Mouse (Mus musculus) testis, adult 2 months (tissue): Measurements from ENCODE around the gene Parp4. TPM values are rescaled to one million over a fixed set of nuclear protein-coding genes. Genes with fewer than 3 reads are reported as not detected.

Experiments used
- H3K27ac ChIP-seq: fragments of 200-500 bp; 2 replicates; pipeline ENCODE4 v1.5.1; 2012; ENCODE audit warnings: low read depth, low read length; ENCODE audit not compliant: control insufficient read depth, insufficient read depth
- H3K27me3 ChIP-seq: fragments of 200-500 bp; 2 replicates; pipeline ENCODE4 v1.6.1; 2012; ENCODE audit warnings: mild to moderate bottlenecking, low read length, moderate library complexity; ENCODE audit not compliant: control insufficient read depth, insufficient read depth
- H3K36me3 ChIP-seq: fragments of 200-500 bp; 2 replicates; pipeline ENCODE4 v1.6.1; 2012; ENCODE audit warnings: mild to moderate bottlenecking, low read length; ENCODE audit not compliant: control insufficient read depth, insufficient read depth
- H3K4me1 ChIP-seq: fragments of 200-500 bp; 2 replicates; pipeline ENCODE4 v1.6.1; 2012; ENCODE audit warnings: low read length; ENCODE audit not compliant: control insufficient read depth, insufficient read depth
- H3K4me3 ChIP-seq: fragments of 200-500 bp; 2 replicates; pipeline ENCODE4 v1.5.1; 2012; ENCODE audit warnings: low read depth, mild to moderate bottlenecking, low read length, moderate library complexity, mixed read lengths; ENCODE audit not compliant: control insufficient read depth
- CTCF ChIP-seq: fragments of 200-500 bp; IDR thresholded peaks from 2 replicates; pipeline ENCODE4 v1.5.1; 2012; ENCODE audit warnings: low read depth, mild to moderate bottlenecking, inconsistent platforms, low read length, moderate library complexity; ENCODE audit not compliant: control insufficient read depth, insufficient read depth, insufficient replicate concordance
- POLR2A ChIP-seq: fragments of 200-500 bp; IDR thresholded peaks from 2 replicates; pipeline ENCODE4 v1.6.1; 2012; ENCODE audit warnings: low read depth, mild to moderate bottlenecking, inconsistent platforms, low read length, moderate library complexity; ENCODE audit not compliant: control insufficient read depth
- polyA plus RNA-seq: library from polyadenylated mRNA; depleted of rRNA; stranded (reverse); fragments of >200 nt; gene quantifications from 2 replicates; pipeline ENCODE4 v1.2.3, GENCODE M21; 2012

The Parp4 gene
- polyA plus RNA-seq, 1 experiment, result 1.6 TPM

DNA sequence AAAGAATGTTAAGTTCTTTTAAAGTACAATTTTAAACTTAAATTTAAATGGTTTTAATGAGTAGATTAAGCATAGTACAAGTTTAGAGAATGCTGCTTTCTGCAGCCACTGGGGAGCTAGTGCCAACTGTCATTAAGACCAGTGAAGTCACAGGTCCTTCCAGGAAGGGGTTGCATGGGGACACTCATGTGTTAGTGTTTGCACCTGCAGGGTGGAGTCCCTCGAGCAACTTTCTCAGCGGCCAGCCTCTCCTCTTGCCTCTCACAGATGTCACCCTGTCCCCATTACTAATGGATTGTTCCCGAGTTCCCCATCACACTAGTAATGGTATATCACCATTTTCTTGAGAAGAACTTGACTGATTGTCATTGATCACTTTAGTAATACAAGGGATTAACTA lies 37.8 kb downstream of the Parp4 start:
- Histone ChIP-seq H3K27me3 (no peaks in the 10 kb centered on the region), H3K36me3 (no peaks in the 10 kb centered on the region), H3K4me1 (no peaks in the 10 kb centered on the region), H3K4me3 (no peak overlapping the region), H3K27ac (no peak overlapping the region)
- TF ChIP-seq POLR2A (no peak), CTCF (no peak)

DNA sequence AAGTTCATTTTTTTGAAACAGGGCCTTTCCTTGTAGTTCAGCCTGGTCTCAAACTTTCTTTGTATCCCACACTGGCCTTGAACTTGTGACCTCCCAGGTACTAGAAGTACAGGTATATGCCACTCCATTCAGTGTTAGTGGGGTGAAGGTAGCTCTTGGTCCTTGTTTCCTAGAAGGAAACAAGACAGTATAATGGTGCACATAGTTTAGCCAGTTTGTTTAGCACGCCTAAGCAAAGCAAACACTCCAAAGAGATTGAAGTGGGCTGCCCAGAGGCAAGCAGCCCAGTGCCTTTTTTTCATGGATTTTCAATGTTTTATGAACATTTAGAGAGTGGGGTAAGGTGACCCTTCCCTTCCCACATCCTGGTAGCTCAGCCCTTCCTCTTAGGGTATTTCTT lies 42.1 kb downstream of the Parp4 start:
- no peaks in the 10 kb centered on the region for H3K4me1 ChIP-seq
- H3K4me3 ChIP-seq, result no peak overlapping the region
- no peak for TF ChIP-seq CTCF
- no peak for TF ChIP-seq POLR2A

DNA sequence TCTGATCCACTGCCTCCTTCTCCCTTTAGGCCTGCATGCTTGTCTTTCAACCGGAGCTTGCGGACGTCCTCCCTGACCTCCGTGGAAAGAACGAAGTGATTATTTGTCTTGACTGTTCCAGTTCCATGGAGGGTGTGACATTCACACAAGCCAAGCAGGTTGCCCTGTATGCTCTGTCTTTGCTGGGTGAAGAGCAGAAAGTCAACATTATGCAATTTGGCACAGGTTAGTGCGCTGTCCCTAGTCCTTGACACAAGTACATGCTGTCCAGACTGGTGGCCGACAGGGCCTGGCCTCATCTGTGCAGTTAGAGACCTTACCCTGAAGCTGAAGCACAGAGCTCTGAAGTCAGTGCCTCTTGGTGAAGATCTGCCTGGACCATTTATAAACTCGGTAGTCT lies 45.0 kb downstream of the Parp4 start:
- Histone ChIP-seq H3K27me3 (no peaks in the 10 kb centered on the region), H3K4me3 (no peak overlapping the region), H3K27ac (no peak overlapping the region; the same call in 1 of the 2 replicates), H3K4me1 (no peaks in the 10 kb centered on the region), H3K36me3 (no peaks in the 10 kb centered on the region)
- TF ChIP-seq CTCF, result no peak
- TF ChIP-seq POLR2A, result no peak

More for the DNA sequence above, 42.1 kb downstream of the Parp4 start:
- H3K36me3 ChIP-seq, result no peaks in the 10 kb centered on the region
- no peak overlapping the region for H3K27ac ChIP-seq
- H3K27me3 ChIP-seq, result no peaks in the 10 kb centered on the region

DNA sequence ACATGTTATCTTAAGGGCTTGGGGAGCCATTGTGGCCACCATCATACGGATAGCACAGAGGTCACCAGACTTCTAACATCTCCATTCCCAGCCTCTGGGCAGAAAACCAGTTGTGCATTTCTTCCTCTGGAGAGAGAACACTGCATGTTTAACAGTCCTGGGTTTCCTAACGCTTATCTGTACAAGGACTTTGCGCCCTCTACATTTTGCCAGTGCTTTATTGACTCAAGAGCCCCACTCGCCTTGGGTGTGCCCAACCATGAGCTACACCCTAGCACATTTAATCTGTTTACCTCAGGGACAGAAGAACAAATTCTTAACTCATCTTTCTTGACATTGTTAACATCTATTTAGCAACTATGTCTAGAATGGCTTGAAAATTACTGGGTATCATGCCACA lies 50.8 kb downstream of the Parp4 start:
- Histone ChIP-seq H3K27ac (no peak overlapping the region), H3K27me3 (no peaks in the 10 kb centered on the region), H3K4me3 (no peak overlapping the region), H3K4me1 (no peaks in the 10 kb centered on the region), H3K36me3 (no peaks in the 10 kb centered on the region)
- TF ChIP-seq CTCF (no peak), POLR2A (no peak)

DNA sequence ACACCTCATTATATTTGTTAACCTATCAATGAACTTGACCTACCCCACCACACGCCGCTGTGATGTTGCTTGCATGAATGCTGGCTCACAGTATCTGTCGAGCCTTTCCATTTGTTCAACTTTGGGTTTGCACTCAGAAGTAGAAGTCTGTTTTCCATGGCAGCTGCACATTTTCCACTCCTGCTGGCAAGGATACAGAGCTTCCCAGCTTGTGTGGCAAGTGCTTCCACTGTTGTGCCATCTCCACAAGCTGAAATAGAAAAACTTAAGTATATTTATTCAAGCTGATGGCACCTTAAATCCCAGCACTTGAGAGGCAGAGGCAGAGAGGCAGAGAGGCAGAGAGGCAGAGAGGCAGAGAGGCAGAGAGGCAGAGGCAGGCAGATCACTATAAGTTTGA lies 52.9 kb downstream of the Parp4 start:
- H3K4me3 ChIP-seq, result no peak overlapping the region
- H3K36me3 ChIP-seq, result no peaks in the 10 kb centered on the region
- TF ChIP-seq POLR2A (no peak), CTCF (no peak)
- H3K4me1 ChIP-seq, result no peaks in the 10 kb centered on the region
- no peaks in the 10 kb centered on the region for H3K27me3 ChIP-seq
- H3K27ac ChIP-seq, result no peak overlapping the region

DNA sequence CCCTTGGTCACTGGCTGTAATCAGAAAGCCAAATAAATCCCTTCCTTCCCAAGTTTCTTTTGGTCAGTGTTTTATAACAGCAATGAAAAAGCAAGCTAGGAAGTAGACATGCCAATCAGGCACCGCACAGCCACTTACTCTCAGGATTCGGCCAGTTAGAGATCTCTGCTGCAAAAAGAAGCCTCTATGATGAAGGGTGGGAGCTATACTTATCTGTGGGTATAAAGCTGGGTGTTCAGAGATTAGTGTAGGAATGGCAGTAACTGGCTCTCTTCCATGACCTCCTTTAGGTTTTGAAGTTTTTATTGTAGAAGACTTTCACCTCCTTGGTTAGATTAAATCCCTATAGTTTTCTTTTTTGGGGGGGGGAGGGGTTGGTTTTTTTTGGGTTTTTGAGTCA lies 55.7 kb downstream of the Parp4 start:
- TF ChIP-seq CTCF (no peak), POLR2A (no peak)
- Histone ChIP-seq H3K36me3 (no peaks in the 10 kb centered on the region), H3K4me3 (no peak overlapping the region), H3K4me1 (no peaks in the 10 kb centered on the region), H3K27me3 (no peaks in the 10 kb centered on the region), H3K27ac (no peak overlapping the region)

DNA sequence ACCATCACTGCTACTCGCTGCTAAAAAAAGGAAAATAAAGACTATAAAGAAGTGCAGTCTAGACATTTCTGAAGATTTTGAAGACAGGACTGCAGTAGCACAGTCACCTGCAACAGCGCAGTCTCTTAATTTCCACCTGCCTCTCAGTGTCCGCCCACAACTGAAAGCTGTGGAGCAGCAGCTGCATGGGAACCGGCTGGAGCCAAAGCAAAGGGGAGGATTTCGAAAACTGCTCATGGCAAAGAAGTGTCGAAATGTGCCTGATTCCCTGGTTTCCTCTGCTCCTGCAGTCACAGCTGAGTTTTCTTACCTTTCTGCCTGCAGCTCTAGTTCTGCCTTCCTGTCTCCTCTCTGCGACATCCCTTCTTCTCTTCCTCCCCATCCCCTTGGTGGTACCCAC lies 71.8 kb downstream of the Parp4 start:
- no peak overlapping the region for H3K4me3 ChIP-seq
- no peaks in the 10 kb centered on the region for H3K36me3 ChIP-seq
- no peak overlapping the region for H3K27ac ChIP-seq
- H3K4me1 ChIP-seq, result no peaks in the 10 kb centered on the region
- H3K27me3 ChIP-seq, result no peaks in the 10 kb centered on the region
- TF ChIP-seq POLR2A (no peak), CTCF (no peak)

DNA sequence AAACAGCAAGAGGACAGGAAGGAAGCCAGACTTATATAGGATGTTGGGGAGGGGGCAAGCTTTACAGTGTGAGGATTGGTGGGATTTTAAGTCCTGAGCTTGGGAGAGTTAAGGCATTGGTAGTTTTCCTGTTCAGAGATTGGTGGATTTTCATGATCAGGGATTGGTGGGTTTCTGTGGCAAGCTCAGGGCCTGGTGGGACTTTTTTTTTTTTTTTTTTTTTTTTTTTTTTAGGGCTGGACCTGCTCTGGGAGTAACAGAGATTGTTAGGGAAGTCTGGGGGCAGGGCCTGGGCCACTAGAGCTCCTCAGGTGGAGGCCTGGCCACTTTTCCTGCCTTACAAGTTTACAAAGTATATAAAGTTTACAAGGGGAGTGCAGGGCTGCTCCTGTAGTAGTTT lies 74.0 kb downstream of the Parp4 start:
- no peaks in the 10 kb centered on the region for H3K36me3 ChIP-seq
- H3K27ac ChIP-seq, result no peak overlapping the region
- H3K4me1 ChIP-seq, result no peaks in the 10 kb centered on the region
- peak overlapping the region; percentile 81; the same call in 1 of the 2 replicates for H3K4me3 ChIP-seq
- H3K27me3 ChIP-seq, result no peaks in the 10 kb centered on the region
- TF ChIP-seq POLR2A, result no peak
- no peak for TF ChIP-seq CTCF
